Mouse (Mus musculus) neural tube, embryonic 14.5 days (tissue): ENCODE results near the gene Myo1g. TPM values are rescaled to one million over a fixed set of nuclear protein-coding genes. Genes with fewer than 3 reads are reported as not detected.

Experiments
- ATAC-seq: fragments of 200-750 bp; cut with Nextera tagmentation; 2 replicates; pipeline ENCODE4 v1.8.0; 2017; ENCODE audit warnings: low read depth, mild to moderate bottlenecking, moderate TSS enrichment, moderate library complexity
- H3K27ac ChIP-seq: fragments of 300-500 bp; sonication (generic); 2 replicates; pipeline ENCODE4 v1.5.1; 2014; ENCODE audit warnings: low read depth, mild to moderate bottlenecking, control low read depth, low read length, moderate library complexity, mixed read lengths
- H3K27me3 ChIP-seq: fragments of 300-500 bp; sonication (generic); 2 replicates; pipeline ENCODE4 v1.6.1; 2014; ENCODE audit warnings: low read length; ENCODE audit not compliant: control insufficient read depth, insufficient read depth
- H3K36me3 ChIP-seq: fragments of 300-500 bp; sonication (generic); 2 replicates; pipeline ENCODE4 v1.6.1; 2014; ENCODE audit warnings: low read length, mixed read lengths; ENCODE audit not compliant: control insufficient read depth, insufficient read depth
- H3K4me1 ChIP-seq: fragments of 300-500 bp; sonication (generic); 2 replicates; pipeline ENCODE4 v1.6.1; 2014; ENCODE audit warnings: low read length; ENCODE audit not compliant: control insufficient read depth, insufficient read depth
- H3K4me2 ChIP-seq: fragments of 300-500 bp; sonication (generic); 2 replicates; pipeline ENCODE4 v1.6.1; 2014; ENCODE audit warnings: mild to moderate bottlenecking, low read depth, low read length, control low read depth
- H3K4me3 ChIP-seq: fragments of 300-500 bp; sonication (generic); 2 replicates; pipeline ENCODE4 v1.5.1; 2014; ENCODE audit warnings: low read depth, low read length, control low read depth, mixed read lengths
- H3K9ac ChIP-seq: fragments of 300-500 bp; sonication (generic); replicated peaks from 2 replicates; pipeline ENCODE4 v1.6.1; 2014; ENCODE audit warnings: low read depth, mild to moderate bottlenecking, control low read depth, low read length, mixed read lengths
- H3K9me3 ChIP-seq: fragments of 300-500 bp; sonication (generic); 2 replicates; pipeline ENCODE4 v1.6.1; 2016; ENCODE audit warnings: low read length; ENCODE audit not compliant: control insufficient read depth
- WGBS: fragments of 180-500 bp; shearing (Covaris S2); extraction: QIAGEN DNeasy Blood & Tissue Kit; methylation state at CpG from one replicate; pipeline ENCODE4 v1.1.7; 2014; 5-methylcytosine and 5-hydroxymethylcytosine counted together
- polyA plus RNA-seq: library from polyadenylated mRNA; unstranded; fragments of >200 nt; fragmentation: Nextera tagmentation; extraction: Ambion mirVana; gene quantifications from 2 replicates; pipeline ENCODE4 v1.2.1, GENCODE M21; 2014

The Myo1g gene
- 0.16 and 0.59 TPM in 2 replicates for polyA plus RNA-seq

- Histone ChIP-seq H3K4me3 (no peak within 1 kb of the TSS), H3K9ac (no peak within 1 kb of the TSS), H3K4me1 (no peaks in the 10 kb centered on the region), H3K36me3 (peaks cover 11% of the 10 kb centered on the region), H3K27me3 (no peaks in the 10 kb centered on the region), H3K9me3 (no peaks in the 10 kb centered on the region), H3K27ac (no peak within 1 kb of the TSS), H3K4me2 (no peak within 1 kb of the TSS)
- 78% methylated on average over 7 of the region's 7 CpGs for WGBS
- ATAC-seq = no peak
Measured at GRCm38 (mm10) chr11:6520507-6521173, at the start of gene Myo1g. Gene Myo1g (minus strand): TSS chr11:6520965.

GRCm38 (mm10) chr11:6569410-6569777, 48.6 kb upstream of the Myo1g start:
- Histone ChIP-seq H3K9ac (no peak overlapping the region), H3K27ac (no peak overlapping the region), H3K4me2 (no peak overlapping the region), H3K36me3 (no peaks in the 10 kb centered on the region), H3K9me3 (no peaks in the 10 kb centered on the region), H3K27me3 (no peaks in the 10 kb centered on the region), H3K4me3 (no peak overlapping the region), H3K4me1 (peaks cover 15% of the 10 kb centered on the region)
- whole genome bisulfite sequencing = 45% methylated on average over 3 of the region's 3 CpGs
- no peak; the same call in 1 of the 2 replicates for ATAC-seq

GRCm38 (mm10) chr11:6568584-6569409, 48.0 kb upstream of the Myo1g start:
- H3K27me3 ChIP-seq = no peaks in the 10 kb centered on the region
- peak overlapping the region; percentile 48 for H3K27ac ChIP-seq
- H3K9ac ChIP-seq = 0 out of 2 replicates have a peak overlapping the region, but pooled peaks have one; percentile 25
- peak; percentile 65; the same call in 1 of the 2 replicates for ATAC-seq
- H3K9me3 ChIP-seq = no peaks in the 10 kb centered on the region
- peaks cover 15% of the 10 kb centered on the region for H3K4me1 ChIP-seq
- peak overlapping the region; percentile 14; the same call in 1 of the 2 replicates for H3K4me2 ChIP-seq
- H3K4me3 ChIP-seq = no peak overlapping the region
- no peaks in the 10 kb centered on the region for H3K36me3 ChIP-seq
- 44% methylated on average over 11 of the region's 11 CpGs for WGBS

DNA sequence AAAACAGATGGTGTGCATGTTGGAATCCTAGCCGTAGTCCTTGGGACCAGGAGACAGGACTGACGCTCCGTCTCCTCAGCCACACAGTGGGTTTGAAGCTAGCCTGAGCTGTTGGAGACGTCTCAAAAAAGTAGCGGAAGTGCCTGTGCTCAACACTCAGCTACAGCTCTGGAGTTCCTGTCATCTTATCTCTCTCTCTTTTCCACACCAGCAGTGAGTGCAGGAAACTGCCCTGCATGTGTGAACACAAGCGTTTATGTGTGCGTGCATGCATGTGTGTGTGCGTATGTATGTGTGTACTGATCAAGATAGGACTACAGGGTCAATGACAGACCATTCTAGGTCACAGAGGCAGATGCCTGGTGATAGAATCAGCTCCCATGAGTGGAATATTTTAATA, 47.2 kb upstream of the Myo1g start:
- Histone ChIP-seq H3K9ac (no peak overlapping the region), H3K4me1 (peaks cover 15% of the 10 kb centered on the region), H3K9me3 (no peaks in the 10 kb centered on the region), H3K27me3 (no peaks in the 10 kb centered on the region), H3K4me2 (no peak overlapping the region), H3K27ac (no peak overlapping the region), H3K4me3 (no peak overlapping the region), H3K36me3 (no peaks in the 10 kb centered on the region)
- ATAC-seq = no peak; the same call in 1 of the 2 replicates
- 87% methylated on average over 8 of the region's 8 CpGs for WGBS

DNA sequence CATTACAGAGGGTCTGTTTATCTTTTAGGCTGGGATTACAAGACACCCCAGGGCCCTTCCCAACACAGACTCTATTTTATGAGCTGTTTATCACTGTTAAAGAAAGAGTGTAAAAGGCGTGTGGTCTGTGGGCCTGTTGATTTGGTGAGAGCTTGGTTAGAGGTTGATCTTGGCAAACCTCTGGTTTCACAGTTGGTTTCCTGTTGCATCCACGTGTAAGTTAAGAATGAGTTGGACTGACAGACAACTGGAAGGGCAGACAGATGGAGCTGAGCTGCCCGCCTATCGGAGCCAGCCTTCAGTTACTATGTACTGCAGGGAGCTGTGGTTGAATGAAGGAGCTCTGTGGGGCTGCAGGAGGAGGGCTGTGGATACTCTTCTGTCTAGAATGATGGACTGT, 45.7 kb upstream of the Myo1g start:
- 81% methylated on average over 4 of the region's 4 CpGs for WGBS
- H3K4me1 ChIP-seq = peaks cover 15% of the 10 kb centered on the region
- H3K36me3 ChIP-seq = no peaks in the 10 kb centered on the region
- H3K9ac ChIP-seq = no peak overlapping the region
- no peak overlapping the region for H3K4me2 ChIP-seq
- ATAC-seq = no peak
- H3K4me3 ChIP-seq = no peak overlapping the region
- no peaks in the 10 kb centered on the region for H3K9me3 ChIP-seq
- no peak overlapping the region for H3K27ac ChIP-seq
- no peaks in the 10 kb centered on the region for H3K27me3 ChIP-seq

- Histone ChIP-seq H3K4me1 (peaks cover 2% of the 10 kb centered on the region; the same call in 1 of the 2 replicates), H3K4me3 (no peak overlapping the region), H3K27me3 (no peaks in the 10 kb centered on the region), H3K9ac (no peak overlapping the region), H3K27ac (no peak overlapping the region), H3K36me3 (no peaks in the 10 kb centered on the region), H3K9me3 (no peaks in the 10 kb centered on the region), H3K4me2 (no peak overlapping the region)
- 88% methylated on average over 4 of the region's 4 CpGs for WGBS
- ATAC-seq = no peak
Measured at GRCm38 (mm10) chr11:6563201-6563600, 42.4 kb upstream of the Myo1g start.

- Histone ChIP-seq H3K4me2 (no peak overlapping the region), H3K4me1 (no peaks in the 10 kb centered on the region), H3K36me3 (no peaks in the 10 kb centered on the region), H3K9ac (no peak overlapping the region), H3K27ac (no peak overlapping the region), H3K27me3 (no peaks in the 10 kb centered on the region), H3K4me3 (no peak overlapping the region), H3K9me3 (no peaks in the 10 kb centered on the region)
- 95% methylated on average over 6 of the region's 6 CpGs for WGBS
- no peak for ATAC-seq
Measured at GRCm38 (mm10) chr11:6562359-6562758, 41.6 kb upstream of the Myo1g start.

- Histone ChIP-seq H3K4me3 (no peak overlapping the region), H3K27ac (no peak overlapping the region), H3K4me1 (no peaks in the 10 kb centered on the region), H3K27me3 (no peaks in the 10 kb centered on the region), H3K9me3 (no peaks in the 10 kb centered on the region), H3K36me3 (no peaks in the 10 kb centered on the region; the same call in 1 of the 2 replicates), H3K4me2 (no peak overlapping the region), H3K9ac (no peak overlapping the region)
- ATAC-seq = no peak
- 91% methylated on average over 4 of the region's 4 CpGs for WGBS
Measured at GRCm38 (mm10) chr11:6561474-6561873, 40.7 kb upstream of the Myo1g start.
